Mouse (Mus musculus): Measurements from ENCODE around the gene Gnai3.

Gene Gnai3

GRCm38 (mm10) chr3:108145534-108146445 lies at the start of gene Gnai3:
TSS of gene Gnai3 (minus strand) at chr3:108146146.
- peak; percentile 86 to 90 for DNase-seq (ENCODE audit: low read depth in 2 of 2, low spot score in 2 of 2)

- no peak for DNase-seq (ENCODE audit: low read depth in 2 of 2, low spot score in 2 of 2)
Observed at GRCm38 (mm10) chr3:108195287-108195686, 49.3 kb upstream of the Gnai3 start.

GRCm38 (mm10) chr3:108193686-108194085 lies 47.7 kb upstream of the Gnai3 start:
- DNase-seq (ENCODE audit: low read depth in 2 of 2, low spot score in 2 of 2) = no peak

- DNase-seq (ENCODE audit: low read depth in 2 of 2, low spot score in 2 of 2) = no peak
Observed at GRCm38 (mm10) chr3:108189897-108190296, 44.0 kb upstream of the Gnai3 start.

GRCm38 (mm10) chr3:108188716-108189490 lies 43.0 kb upstream of the Gnai3 start:
- no peak for DNase-seq (ENCODE audit: low read depth in 2 of 2, low spot score in 2 of 2)

GRCm38 (mm10) chr3:108187111-108187795 lies 41.3 kb upstream of the Gnai3 start:
- DNase-seq (ENCODE audit: low read depth in 2 of 2, low spot score in 2 of 2) = no peak

GRCm38 (mm10) chr3:108186098-108187047 lies 40.4 kb upstream of the Gnai3 start, which contains the start of gene Amigo1:
TSS of gene Amigo1 (plus strand) at chr3:108186335.
- DNase-seq (ENCODE audit: low read depth in 2 of 2, low spot score in 2 of 2) = peak in 1 of 2 experiments; percentile 18

GRCm38 (mm10) chr3:108185460-108186097 lies 39.6 kb upstream of the Gnai3 start:
- no peak for DNase-seq (ENCODE audit: low read depth in 2 of 2, low spot score in 2 of 2)

- no peak for DNase-seq (ENCODE audit: low read depth in 2 of 2, low spot score in 2 of 2)
Observed at GRCm38 (mm10) chr3:108184742-108185141, 38.8 kb upstream of the Gnai3 start.

GRCm38 (mm10) chr3:108180514-108180913 lies 34.6 kb upstream of the Gnai3 start:
- DNase-seq (ENCODE audit: low read depth in 2 of 2, low spot score in 2 of 2) = no peak

- no peak for DNase-seq (ENCODE audit: low read depth in 2 of 2, low spot score in 2 of 2)
Observed at GRCm38 (mm10) chr3:108178756-108179715, 33.1 kb upstream of the Gnai3 start.

- no peak for DNase-seq (ENCODE audit: low read depth in 2 of 2, low spot score in 2 of 2)
Observed at GRCm38 (mm10) chr3:108174672-108175531, 29.0 kb upstream of the Gnai3 start.

GRCm38 (mm10) chr3:108169199-108169598 lies 23.3 kb upstream of the Gnai3 start:
- DNase-seq (ENCODE audit: low read depth in 2 of 2, low spot score in 2 of 2) = no peak

GRCm38 (mm10) chr3:108167499-108167898 lies 21.6 kb upstream of the Gnai3 start:
- no peak for DNase-seq (ENCODE audit: low read depth in 2 of 2, low spot score in 2 of 2)

- no peak for DNase-seq (ENCODE audit: low read depth in 2 of 2, low spot score in 2 of 2)
Observed at GRCm38 (mm10) chr3:108166486-108167211, 20.7 kb upstream of the Gnai3 start.

- no peak for DNase-seq (ENCODE audit: low read depth in 2 of 2, low spot score in 2 of 2)
Observed at GRCm38 (mm10) chr3:108165532-108166315, 19.8 kb upstream of the Gnai3 start.
